Mouse (Mus musculus): Measurements from ENCODE around the gene Pla2g12a. TPM values are rescaled to one million over a fixed set of nuclear protein-coding genes. Genes with fewer than 3 reads are reported as not detected.

The Pla2g12a gene
- total RNA-seq, 2 experiments from 2014 or later: 13.4 to 20.9 TPM

DNA sequence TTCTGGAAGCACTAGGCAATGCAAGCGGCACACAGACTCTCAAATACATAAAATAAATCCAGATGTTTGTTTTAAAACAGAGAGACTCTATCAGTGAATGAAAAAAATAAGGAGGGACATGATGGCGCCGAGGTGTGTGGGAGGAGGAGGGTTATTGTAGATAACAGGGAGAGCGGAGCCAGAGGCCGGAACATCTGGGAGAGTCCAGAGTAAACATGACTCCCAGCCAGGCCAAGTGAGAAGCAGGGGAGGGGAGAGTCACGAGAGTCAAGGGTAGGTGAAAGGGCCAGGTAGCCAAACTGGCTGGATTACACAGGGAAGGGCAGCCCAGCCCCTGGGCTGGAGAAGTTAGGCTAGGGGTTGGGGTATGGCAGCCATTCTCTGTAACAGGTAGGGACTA is 18.2 kb downstream of the Pla2g12a start:
- ATAC-seq (replicated peaks; ENCODE audit: poor library complexity, severe bottlenecking): no peak

DNA sequence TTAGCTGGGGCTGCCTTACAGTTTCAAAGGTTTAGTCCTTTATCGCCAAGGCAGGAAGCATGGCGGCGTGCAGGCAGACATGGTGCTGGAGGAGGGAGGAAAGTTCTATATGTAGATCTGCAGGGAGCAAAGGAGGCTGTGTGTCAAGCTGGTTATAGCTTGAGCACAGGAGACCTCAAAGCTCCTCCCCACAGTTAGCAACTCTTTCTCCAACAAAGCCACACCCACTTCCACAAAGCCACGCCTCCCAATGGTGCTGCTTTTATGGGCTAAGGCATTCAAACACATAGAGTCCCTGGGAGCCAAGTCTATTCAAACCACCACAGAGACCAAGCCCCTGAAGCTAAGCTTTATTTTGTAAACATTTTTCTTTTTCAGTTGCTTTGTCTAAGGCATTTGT is 20.5 kb downstream of the Pla2g12a start:
- no peak for ATAC-seq (replicated peaks; ENCODE audit: poor library complexity, severe bottlenecking)

GRCm38 (mm10) chr3:129901271-129901809 is 22.9 kb downstream of the Pla2g12a start, which contains the start of gene Casp6:
Gene Casp6 (plus strand): TSS chr3:129901425.
- ATAC-seq (replicated peaks; ENCODE audit: poor library complexity, severe bottlenecking): peak; percentile 81

GRCm38 (mm10) chr3:129903369-129903768 is 25.0 kb downstream of the Pla2g12a start:
- ATAC-seq (replicated peaks; ENCODE audit: poor library complexity, severe bottlenecking): no peak

DNA sequence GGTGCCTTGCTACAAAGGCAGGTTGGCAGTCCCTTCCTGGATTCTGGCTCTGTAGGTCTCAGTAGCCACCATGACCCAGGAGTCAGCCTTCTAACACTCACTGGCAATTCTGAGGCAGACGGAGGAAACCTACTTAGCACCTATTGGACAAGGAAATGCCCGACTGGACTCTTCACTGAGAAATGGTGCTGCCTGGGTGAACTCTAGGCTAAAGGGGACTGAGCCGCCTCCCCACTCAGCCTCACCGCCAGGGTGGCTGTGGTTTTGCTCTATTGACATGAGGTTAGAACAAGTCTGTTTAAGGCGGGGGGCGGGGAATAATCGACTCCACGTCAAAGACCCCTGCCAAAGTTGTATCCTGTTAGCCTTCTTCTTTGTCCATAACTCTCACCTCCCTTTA is 25.5 kb downstream of the Pla2g12a start:
- ATAC-seq (replicated peaks; ENCODE audit: poor library complexity, severe bottlenecking): no peak

- peak; percentile 73 for ATAC-seq (replicated peaks; ENCODE audit: poor library complexity, severe bottlenecking)
Observed at GRCm38 (mm10) chr3:129904381-129905132, 26.2 kb downstream of the Pla2g12a start.

GRCm38 (mm10) chr3:129912025-129912424 is 33.6 kb downstream of the Pla2g12a start:
- no peak for ATAC-seq (replicated peaks; ENCODE audit: poor library complexity, severe bottlenecking)

- ATAC-seq (replicated peaks; ENCODE audit: poor library complexity, severe bottlenecking): no peak
Observed at GRCm38 (mm10) chr3:129913241-129913640, 34.8 kb downstream of the Pla2g12a start.

DNA sequence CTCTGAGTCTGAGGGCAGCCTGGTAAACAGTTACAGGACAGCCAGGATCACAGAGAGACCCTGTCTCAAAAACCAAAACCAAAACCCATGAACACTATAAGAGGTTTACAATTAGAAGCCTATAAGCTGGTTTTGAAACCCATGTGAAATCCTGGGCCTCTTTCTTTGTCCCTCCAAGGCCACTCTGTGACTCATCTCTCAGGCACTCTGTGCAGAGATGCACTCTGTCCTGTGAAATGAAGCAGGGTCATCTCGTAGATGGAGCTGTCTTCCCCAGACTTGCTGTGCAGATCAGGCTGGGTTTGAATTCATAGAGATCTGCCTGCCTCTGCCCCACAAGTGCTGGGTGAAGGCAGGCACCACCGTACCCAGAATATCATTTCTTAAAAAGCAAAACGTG is 39.0 kb downstream of the Pla2g12a start:
- no peak for ATAC-seq (replicated peaks; ENCODE audit: poor library complexity, severe bottlenecking)

DNA sequence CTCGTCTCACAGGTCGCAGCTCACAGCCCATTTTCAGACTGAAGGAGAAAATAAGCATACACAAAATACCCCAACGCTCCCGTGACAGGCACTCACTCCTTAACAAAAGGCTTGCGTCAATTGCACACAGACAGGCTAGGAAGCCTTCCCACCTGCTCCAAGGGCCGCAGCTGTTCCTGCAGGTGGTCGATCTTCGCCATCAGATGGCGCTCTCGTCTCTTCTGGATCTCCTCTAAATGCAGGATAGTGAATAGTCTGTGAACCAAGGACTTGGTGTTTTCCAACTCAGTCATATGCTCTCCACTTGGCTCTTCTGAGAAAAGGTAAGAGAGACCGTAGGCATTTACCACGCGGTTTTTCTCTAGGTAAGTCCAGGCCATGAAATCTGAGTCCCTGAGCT is 40.0 kb downstream of the Pla2g12a start:
- peak; percentile 88 for ATAC-seq (replicated peaks; ENCODE audit: poor library complexity, severe bottlenecking)

DNA sequence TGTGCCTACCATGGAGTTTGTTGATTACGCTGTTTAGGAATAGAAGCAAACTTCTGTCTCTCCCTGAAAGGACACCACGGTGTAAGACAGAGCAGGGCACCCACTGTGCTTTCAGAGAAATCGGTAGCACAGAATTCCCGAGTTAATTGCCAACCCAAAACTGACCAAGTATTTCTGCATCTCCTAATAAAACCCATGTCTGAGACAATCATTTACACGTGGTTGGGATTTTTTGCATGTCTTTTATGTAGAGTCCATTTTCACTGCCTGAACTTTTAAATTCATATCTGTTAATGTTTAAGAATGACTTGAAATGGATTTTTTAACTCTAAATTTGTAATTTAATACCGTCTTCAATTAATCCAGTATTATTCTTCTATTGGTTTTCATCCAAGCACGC is 45.2 kb downstream of the Pla2g12a start:
- no peak for ATAC-seq (replicated peaks; ENCODE audit: poor library complexity, severe bottlenecking)

GRCm38 (mm10) chr3:129925861-129926260 is 47.5 kb downstream of the Pla2g12a start:
- ATAC-seq (replicated peaks; ENCODE audit: poor library complexity, severe bottlenecking): peak; percentile 27

DNA sequence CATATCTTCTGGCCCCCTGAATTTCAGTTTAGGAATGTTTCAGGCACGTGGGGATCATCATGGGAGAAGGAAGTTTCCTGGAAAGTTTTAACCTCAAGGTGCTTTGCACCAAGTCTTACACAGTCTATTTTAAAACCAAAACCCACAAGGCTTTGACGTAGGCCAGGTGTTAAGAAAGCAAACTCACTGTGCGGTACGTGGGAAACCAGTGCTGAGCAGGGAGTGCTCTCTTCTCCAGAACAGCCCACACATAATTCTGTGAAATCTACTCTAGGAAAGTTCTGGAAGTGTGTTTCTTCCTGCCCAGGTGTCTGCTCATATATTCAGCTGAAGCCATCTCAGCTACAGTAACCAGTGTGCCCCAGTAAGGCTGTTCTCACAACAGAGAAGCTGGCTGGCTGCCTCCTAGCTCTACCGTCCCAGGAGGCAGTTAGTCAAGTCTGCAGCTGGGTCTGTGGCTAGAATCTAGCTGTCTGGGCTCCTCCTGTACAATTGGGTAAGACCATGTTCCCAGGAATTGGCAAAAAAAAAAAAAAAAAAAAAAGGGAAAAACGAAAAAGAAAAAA is 51.9 kb downstream of the Pla2g12a start:
- ATAC-seq (replicated peaks; ENCODE audit: poor library complexity, severe bottlenecking): no peak

- peak; percentile 58; the same call in 1 of the 2 replicates for ATAC-seq (replicated peaks; ENCODE audit: poor library complexity, severe bottlenecking)
Observed at GRCm38 (mm10) chr3:129932443-129932842, 54.0 kb downstream of the Pla2g12a start.

GRCm38 (mm10) chr3:129936561-129936960 is 58.2 kb downstream of the Pla2g12a start:
- ATAC-seq (replicated peaks; ENCODE audit: poor library complexity, severe bottlenecking): peak; percentile 97

DNA sequence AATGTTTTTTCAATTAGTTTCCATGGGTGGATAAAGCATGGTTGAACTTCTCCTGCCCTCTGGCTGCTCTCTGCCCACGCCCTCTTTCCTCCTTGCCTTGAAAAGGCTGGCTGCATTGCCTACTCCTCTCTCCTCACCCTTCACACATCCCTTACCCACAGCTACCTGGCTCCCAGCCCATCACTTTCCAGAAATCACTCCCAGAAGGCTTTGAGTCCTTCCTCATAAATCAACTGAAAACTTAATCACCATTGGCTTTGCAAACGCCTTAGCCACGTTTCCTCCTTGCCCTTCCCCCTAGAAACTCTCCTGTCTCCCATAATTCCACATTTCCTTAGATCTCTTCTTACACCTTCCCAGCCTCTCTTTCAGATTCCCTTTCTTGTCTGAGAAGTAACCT is 59.4 kb downstream of the Pla2g12a start:
- ATAC-seq (replicated peaks; ENCODE audit: poor library complexity, severe bottlenecking): no peak

DNA sequence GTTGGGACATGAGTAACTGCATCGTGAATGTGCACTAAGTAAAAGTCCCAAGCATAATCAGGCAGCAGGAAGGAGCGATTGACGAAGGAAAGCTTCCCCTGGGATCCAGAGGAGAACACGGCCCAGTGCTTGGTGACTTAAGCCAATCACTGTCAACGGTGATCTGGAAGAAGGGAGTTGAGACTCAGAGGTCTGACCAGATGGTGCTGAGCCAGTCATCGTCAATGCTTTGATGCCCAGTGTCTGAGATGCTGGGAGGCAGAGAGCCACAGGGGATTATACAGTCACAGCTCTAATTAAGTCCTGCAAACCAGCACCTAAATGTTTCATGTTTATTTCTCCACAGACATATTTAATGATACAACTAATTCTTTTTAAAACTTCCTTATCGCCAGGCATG is 60.7 kb downstream of the Pla2g12a start:
- no peak for ATAC-seq (replicated peaks; ENCODE audit: poor library complexity, severe bottlenecking)

DNA sequence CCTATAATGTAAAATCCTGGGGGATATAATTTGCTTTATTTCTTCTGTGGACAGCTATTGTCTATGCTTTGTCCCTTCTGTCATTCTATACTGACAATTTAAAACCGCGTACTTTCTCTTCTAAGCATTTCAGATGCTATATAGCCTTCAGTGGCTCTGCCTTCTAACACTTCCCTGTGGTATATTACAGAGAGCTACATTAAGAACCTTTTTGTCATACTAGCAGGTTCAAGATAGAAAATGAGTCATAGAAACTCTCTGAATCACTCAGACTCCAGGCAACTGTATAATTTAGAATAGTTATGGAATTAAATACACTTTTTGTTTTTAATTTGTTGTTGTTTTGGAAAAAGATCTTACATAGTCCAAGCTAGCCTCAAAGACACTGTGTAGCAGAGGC is 62.4 kb downstream of the Pla2g12a start:
- no peak for ATAC-seq (replicated peaks; ENCODE audit: poor library complexity, severe bottlenecking)

DNA sequence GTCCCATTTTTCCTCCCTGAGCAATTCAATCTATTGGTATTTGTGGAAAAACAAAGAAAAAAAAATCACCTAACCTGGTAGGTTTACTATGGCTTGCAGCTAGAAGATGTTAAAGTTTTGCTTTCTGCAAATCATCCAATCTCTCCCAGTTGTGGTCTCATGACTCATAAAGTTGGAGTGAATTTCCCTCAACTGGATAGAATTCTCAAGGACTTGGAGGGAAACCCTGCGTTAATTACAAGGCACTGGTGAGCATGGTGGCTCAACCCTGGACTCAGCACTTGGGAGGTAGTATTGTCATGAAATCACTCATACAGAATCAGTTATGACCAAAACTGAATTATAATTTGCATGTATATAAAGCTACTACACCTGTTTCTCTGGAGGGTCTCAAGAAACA is 62.9 kb downstream of the Pla2g12a start:
- no peak for ATAC-seq (replicated peaks; ENCODE audit: poor library complexity, severe bottlenecking)

- ATAC-seq (replicated peaks; ENCODE audit: poor library complexity, severe bottlenecking): peak; percentile 64
Observed at GRCm38 (mm10) chr3:129943813-129944212, 65.4 kb downstream of the Pla2g12a start.
